In the genomic region with DNA sequence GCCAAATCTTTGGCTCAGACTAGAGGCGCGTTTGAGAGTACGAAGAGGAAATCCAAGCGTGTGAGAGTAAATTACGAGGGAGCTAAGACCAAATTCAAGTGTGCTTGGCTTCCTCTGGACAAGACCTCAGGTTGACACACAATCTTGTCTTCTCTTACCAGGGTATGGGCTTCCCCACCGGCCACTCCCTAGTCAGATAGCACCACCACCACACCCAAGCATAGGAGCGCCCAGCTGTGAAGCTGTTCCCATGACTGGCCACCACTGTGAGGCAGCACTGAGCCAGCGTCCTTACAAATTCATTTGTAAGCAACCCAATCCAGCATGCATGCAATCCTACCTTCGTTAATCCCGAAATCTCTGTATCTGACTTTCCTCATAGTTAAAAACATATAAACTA, we compare ENCODE assay signal across 8 mouse cellular contexts. TPM values are rescaled to one million over a fixed set of nuclear protein-coding genes. Genes with fewer than 3 reads are reported as not detected.
DNase-seq lines count a peak whose midpoint lies in the region; ATAC-seq lines count a peak whose summit lies in the region.

No protein-coding gene starts in this region.

- peak; percentile 83 for ATAC-seq in megakaryocyte, adult 5-6 weeks (ENCODE audit: poor library complexity, severe bottlenecking)

- intact Hi-C loops in heart, postnatal 36 days (cut with DNase I): no loop called here

- peak; percentile 38 to 45 for DNase-seq in heart, adult 18-20 months
- DNase-seq in heart, adult 11 months: no peak
- DNase-seq in urinary bladder, postnatal 25 days (ENCODE audit: low spot score): peak; percentile 54
- DNase-seq in urinary bladder, postnatal 4 days (ENCODE audit: low spot score in 2 of 2): no peak
- peak; percentile 16 to 54 for DNase-seq in heart, postnatal 36 days
- DNase-seq in thymus, postnatal 36 days: peak; percentile 64 to 67
- no peak for DNase-seq in layer of hippocampus, adult 9-10 months (ENCODE audit: low spot score)

RNA-seq across cellular contexts. Expression of gene Rplp1, which starts 7.4 kb away (rescaled TPM):
- total RNA-seq in heart, adult 18-20 months (2021): 1,000 to 10,000 TPM; 1,497 to 1,660 TPM
- 1,000 to 10,000 TPM; 1,412 to 1,619 TPM for total RNA-seq in heart, postnatal 36 days (2021)
- 1,617 and 1,884 TPM in 2 replicates for total RNA-seq in megakaryocyte, adult 5-6 weeks (2015)
- 3,108 and 3,204 TPM in 2 replicates for total RNA-seq in megakaryocyte, adult 5-6 weeks (2017)

RNA-seq across cellular contexts. Expression of gene Kif23, which starts 39.7 kb away (rescaled TPM):
- total RNA-seq in heart, adult 18-20 months (2021): 1 to 10 TPM; 1.2 to 3.1 TPM
- 1 to 10 TPM; 1.7 to 2.4 TPM for total RNA-seq in heart, postnatal 36 days (2021)
- 160 and 172 TPM in 2 replicates for total RNA-seq in megakaryocyte, adult 5-6 weeks (2015)
- total RNA-seq in megakaryocyte, adult 5-6 weeks (2017): 309 and 311 TPM in 2 replicates

Comparison
In these comparisons a context has a peak if more than half of its experiments do, and no peak if none do; other contexts are left out.
1. DNase-seq: peak in heart, adult 18-20 months (2 of 2), urinary bladder, postnatal 25 days (single experiment), heart, postnatal 36 days (2 of 2) and thymus, postnatal 36 days (2 of 2); none in heart, adult 11 months (single experiment), urinary bladder, postnatal 4 days (0 of 2) and layer of hippocampus, adult 9-10 months (single experiment).
2. RNA of gene Kif23, which starts 39.7 kb away (total RNA-seq): 160 to 311 TPM in megakaryocyte, adult 5-6 weeks; 1.2 to 3.1 TPM in heart, adult 18-20 months and 1.7 to 2.4 TPM in heart, postnatal 36 days; every median in the first group is over 10 times any median in the second.